Mouse (Mus musculus) inflammation-experienced regulatory T-cells, adult 16 weeks (primary cell): ENCODE results near the gene Zfp106. TPM values are rescaled to one million over a fixed set of nuclear protein-coding genes. Genes with fewer than 3 reads are reported as not detected.

Experiments used
- polyA plus RNA-seq: library from polyadenylated mRNA; unstranded; fragments of 100-300 nt; shearing (Covaris generic); gene quantifications from one replicate; pipeline ENCODE4 v1.2.1, GENCODE M21; 2017

Zfp106 gene
- 59.9 TPM for polyA plus RNA-seq

DNA sequence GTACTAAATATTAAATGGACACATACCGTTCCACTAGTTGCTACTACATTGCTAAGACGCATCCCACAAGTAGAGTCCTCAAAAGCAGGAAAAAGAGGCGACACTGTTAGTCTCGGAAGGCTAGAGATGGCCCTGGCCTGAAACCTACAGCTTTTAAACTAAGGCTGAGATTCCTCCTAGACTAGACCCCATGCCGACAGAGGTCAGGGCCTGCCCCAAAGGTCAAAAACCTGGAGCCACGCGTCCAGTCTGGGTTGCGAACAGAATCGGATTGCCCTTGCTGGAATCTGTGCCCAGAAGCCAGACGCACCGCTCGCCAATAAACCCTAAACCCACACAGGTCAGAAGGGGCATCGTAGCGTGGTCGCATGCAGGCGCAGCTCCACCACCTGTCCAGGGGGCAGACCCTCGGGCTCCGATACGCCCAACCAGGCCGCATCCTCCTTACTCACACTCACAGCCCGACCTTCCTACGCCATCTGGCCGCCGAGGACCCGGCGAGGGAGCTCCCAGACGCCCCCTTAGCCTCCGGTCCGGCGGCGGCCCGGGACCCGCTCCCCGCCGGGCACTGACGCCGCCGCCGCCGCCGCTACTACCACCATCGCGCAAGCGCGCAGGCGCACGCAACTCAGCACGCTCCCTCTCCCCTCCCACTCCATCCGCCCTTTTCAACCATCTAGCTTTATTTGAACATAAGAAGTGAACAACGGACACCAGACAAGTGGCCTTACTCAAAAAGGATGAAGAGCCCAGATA, at the start of gene Zfp106:
TSS of gene Zfp106 (minus strand) at position 609 of the 756 bp plus-strand sequence.

DNA sequence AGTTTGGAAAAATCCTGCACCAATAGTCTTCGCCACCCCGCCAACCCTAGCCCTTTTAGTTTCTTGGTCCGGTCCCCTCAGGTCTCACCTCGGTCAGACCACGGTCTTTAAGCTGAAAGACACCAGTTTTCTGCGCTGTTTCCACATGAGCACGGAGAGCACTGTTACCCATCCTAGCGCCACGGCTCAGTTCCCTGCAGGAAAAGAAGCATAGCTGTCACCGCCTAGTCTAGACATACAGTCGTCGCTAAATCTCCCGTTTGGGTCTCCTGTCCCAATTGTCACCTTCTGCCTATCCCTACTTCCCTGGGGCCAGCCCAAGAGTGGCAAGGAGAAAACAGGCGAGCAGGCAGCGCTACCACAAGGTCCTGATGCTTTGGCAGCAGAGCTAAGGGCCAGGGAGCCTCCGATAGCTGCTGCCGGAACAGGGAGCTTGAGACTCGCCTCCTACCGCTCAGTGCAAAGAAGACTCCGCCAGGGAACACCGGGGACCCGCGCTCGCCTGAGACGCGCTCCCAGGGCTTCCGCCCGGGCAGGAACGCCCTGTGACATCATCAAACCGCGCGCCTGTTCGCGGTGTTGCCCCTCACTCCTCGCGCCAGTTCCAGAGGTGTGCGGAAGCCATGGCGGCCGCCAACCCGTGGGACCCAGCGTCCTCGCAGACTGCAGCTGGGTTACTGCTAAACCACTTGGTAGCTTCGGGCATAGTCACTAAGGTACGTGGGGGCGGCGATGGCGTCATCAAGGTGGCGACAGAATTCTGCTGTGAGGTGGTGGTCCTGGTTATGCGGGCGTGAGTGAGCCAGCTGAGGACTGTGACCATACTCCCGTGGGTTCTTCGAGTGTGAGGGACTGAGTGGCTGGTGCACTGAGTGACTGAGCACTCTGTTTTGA, 45.4 kb upstream of the Zfp106 start, which contains the start of the genes Haus2 and Lrrc57:
TSS of gene Haus2 (plus strand) at position 554 of the 894 bp plus-strand sequence.
TSS of gene Lrrc57 (minus strand) at position 691 of the 894 bp plus-strand sequence.

DNA sequence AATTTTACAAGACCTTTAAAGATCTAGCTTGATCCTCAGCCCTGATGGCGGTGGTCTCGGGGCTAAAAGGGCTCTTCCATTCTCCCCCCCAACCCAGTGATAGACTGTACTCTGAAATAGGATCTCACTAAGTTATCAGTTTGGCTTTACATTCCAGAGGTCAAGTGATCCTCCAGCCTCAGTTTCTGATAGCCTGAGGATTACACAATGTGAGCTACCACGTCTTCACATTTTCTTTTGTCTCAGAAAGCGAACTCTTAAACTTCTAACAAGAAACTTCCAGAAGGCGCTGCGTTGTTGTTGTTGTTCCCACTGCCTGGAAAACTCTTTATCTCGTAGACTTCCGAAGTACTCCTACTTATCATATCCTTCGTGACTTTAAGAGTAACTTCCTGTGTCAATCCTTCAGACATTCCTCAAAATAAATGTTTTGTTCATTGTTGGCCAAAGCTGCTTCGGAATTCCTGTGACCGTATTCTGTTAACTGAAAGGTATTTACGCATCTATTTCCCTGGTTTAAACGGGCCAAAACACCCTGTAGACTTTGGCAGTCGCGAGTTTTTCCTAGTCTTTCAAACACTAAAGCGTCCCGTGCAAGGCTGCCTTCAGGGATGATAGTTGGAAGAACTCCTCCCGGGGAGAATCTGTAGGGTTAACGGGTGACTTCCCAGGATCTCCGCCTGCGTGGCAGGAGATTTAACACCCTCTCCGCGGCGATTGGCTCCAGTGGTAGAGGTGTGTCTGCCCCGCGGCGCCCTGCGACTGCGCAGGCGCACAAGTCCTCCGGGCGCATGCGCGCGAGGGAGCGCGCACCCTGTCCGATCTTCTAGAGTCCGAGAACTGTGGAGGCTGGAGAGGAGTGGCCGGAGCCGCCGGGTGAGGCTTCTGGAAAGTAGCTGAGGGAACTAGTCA, 3.5 kb upstream of the Zfp106 start, which contains the start of gene Snap23:
TSS of gene Snap23 (plus strand) at position 786 of the 912 bp plus-strand sequence.

Other genes with a start within 250 kb of the Zfp106 start
- gene Pla2g4f, start 249.7 kb downstream of the Zfp106 start, polyA plus RNA-seq, result 2.8 TPM
- gene Vps39, start 210.7 kb downstream of the Zfp106 start, polyA plus RNA-seq, result 67.7 TPM
- 34.5 TPM for gene Ganc, start 159.9 kb downstream of the Zfp106 start, polyA plus RNA-seq
- gene Tmem87a, start 159.7 kb downstream of the Zfp106 start, polyA plus RNA-seq, result 26.6 TPM
- 66.9 TPM for gene Capn3, start 107.8 kb downstream of the Zfp106 start, polyA plus RNA-seq
- 60.8 TPM for gene Snap23, start 3.8 kb upstream of the Zfp106 start, polyA plus RNA-seq
- 22.0 TPM for gene Haus2, start 45.5 kb upstream of the Zfp106 start, polyA plus RNA-seq
- gene Lrrc57, start 45.7 kb upstream of the Zfp106 start, polyA plus RNA-seq, result 36.8 TPM
- 0.60 TPM for gene Stard9, start 65.3 kb upstream of the Zfp106 start, polyA plus RNA-seq